In genomic region chr6:31113558-31114326, GRCm38 (mm10) we compare ENCODE assay signal across 9 mouse cellular contexts.
DNase-seq lines count a peak whose midpoint lies in the region; ATAC-seq and TF ChIP-seq lines count a peak whose summit lies in the region.
"Had no signal": no experiment of that assay in that cellular context is flagged by ENCODE, and none has a peak within 500 bp of the region (broad histone marks: within the 10 kb centered on the region; RNA-seq: fewer than 3 reads in every experiment).

No protein-coding gene starts in this region.

- TF ChIP-seq CTCF in thymus, adult 2 months (IDR thresholded peaks at IDR 0.05; ENCODE audit: borderline replicate concordance, control insufficient read depth, extremely low read depth, insufficient read depth, low read length, poor library complexity): no peak
- no peak for TF ChIP-seq CTCF in lung, adult 2 months (IDR thresholded peaks at IDR 0.05; ENCODE audit: insufficient read depth, low read length)

- no peaks in the 10 kb centered on the region for H3K27me3 ChIP-seq in thymus, adult 2 months (ENCODE audit: control insufficient read depth, insufficient read depth, low read length)
- H3K27me3 ChIP-seq: Patski had no signal

- peaks cover 16% of the 10 kb centered on the region for H3K4me1 ChIP-seq in thymus, adult 2 months (replicated peaks; ENCODE audit: control insufficient read depth, insufficient read depth, low read length)
- peaks cover 44% of the 10 kb centered on the region for H3K4me1 ChIP-seq in lung, adult 2 months (ENCODE audit: control insufficient read depth, insufficient read depth, low read length)

- no peak for DNase-seq in thymus, adult 2 months
- DNase-seq in thymus, postnatal 36 days: no peak
- peak; percentile 65 for DNase-seq in kidney, adult 18-20 months
- no peak for DNase-seq in lung, adult 2 months
- DNase-seq in thymus, postnatal 0 days (ENCODE audit: low spot score): no peak
- DNase-seq in cerebellum, postnatal 4 days (ENCODE audit: low spot score in 2 of 2): no peak
- DNase-seq: embryo, embryonic 11 days had no signal

- WGBS in thymus, adult 2 months: 96% methylated on average over 21 of the region's 21 CpGs
- 49% methylated on average over 21 of the region's 21 CpGs for WGBS in lung, adult 2 months

- no peaks in the 10 kb centered on the region for H3K36me3 ChIP-seq in thymus, adult 2 months (ENCODE audit: control insufficient read depth, insufficient read depth, low read length)

- H3K4me3 ChIP-seq in thymus, adult 2 months (ENCODE audit: control insufficient read depth, insufficient read depth, low read length): 0 out of 2 replicates have a peak overlapping the region, but pooled peaks have one; percentile 7
- H3K4me3 ChIP-seq in lung, adult 2 months (replicated peaks; ENCODE audit: extremely low read depth, low read depth, low read length): peak overlapping the region; percentile 63

- ATAC-seq in cerebellum, adult (ENCODE audit: insufficient number of reproducible peaks, low FRiP score, low TSS enrichment): no peak
- ATAC-seq: Patski had no signal

- no peak for TF ChIP-seq POLR2A in thymus, adult 2 months (IDR thresholded peaks at IDR 0.05; ENCODE audit: control insufficient read depth, extremely low read depth, insufficient read depth, low read length, poor library complexity)
- peak; percentile 62; the same call in 1 of the 2 replicates for TF ChIP-seq POLR2A in lung, adult 2 months (IDR thresholded peaks at IDR 0.05; ENCODE audit: borderline replicate concordance, extremely low read depth, low read depth, low read length)

- H3K27ac ChIP-seq in thymus, adult 2 months (ENCODE audit: control insufficient read depth, insufficient read depth, low read length): no peak overlapping the region
